Mouse (Mus musculus): Measurements from ENCODE around the gene Tmem273.

Gene Tmem273

GRCm38 (mm10) chr14:32861656-32862055, 75.9 kb downstream of the Tmem273 start:
- DNase-seq = no peak

- DNase-seq = no peak
These were observed 79.6 kb downstream of the Tmem273 start for GRCm38 (mm10) chr14:32865331-32865730.

Measured in liver (tissue).